Mouse (Mus musculus): ENCODE results near the gene Fgb. TPM values are rescaled to one million over a fixed set of nuclear protein-coding genes. Genes with fewer than 3 reads are reported as not detected.

Fgb gene
- polyA plus RNA-seq, 1 experiment: 0.11 TPM

DNA sequence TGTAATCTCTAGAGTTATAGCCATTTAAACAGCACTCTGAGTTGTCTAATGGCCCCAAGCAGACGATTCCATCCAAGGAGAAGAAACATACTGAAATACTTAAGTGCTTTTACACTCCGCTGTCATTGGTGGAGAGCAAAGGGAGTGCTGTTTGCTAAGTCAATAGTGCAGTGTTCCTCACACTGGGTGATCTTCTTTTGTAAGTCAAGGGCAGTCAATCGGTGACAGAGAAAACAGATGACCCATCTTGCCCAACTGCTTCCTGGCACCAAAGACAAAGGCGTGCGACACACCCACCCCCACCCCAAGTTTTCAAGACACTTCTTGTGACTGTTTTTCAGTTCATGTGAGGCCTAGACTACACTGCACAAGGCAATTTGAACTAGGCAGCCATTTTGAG lies 2.4 kb upstream of the Fgb start:
- Histone ChIP-seq H3K36me3 (ENCODE audit: control insufficient read depth, insufficient read depth, low read length) (no peaks in the 10 kb centered on the region), H3K4me3 (ENCODE audit: control insufficient read depth, low read depth, low read length) (no peak overlapping the region), H3K4me1 (ENCODE audit: control insufficient read depth, insufficient read depth, low read length) (peaks cover 6% of the 10 kb centered on the region; the same call in 1 of the 2 replicates), H3K27me3 (ENCODE audit: control insufficient read depth, insufficient read depth, low read length) (no peaks in the 10 kb centered on the region), H3K27ac (ENCODE audit: control insufficient read depth, insufficient read depth, low read depth, low read length) (no peak overlapping the region)
- TF ChIP-seq CTCF (IDR thresholded peaks at IDR 0.05; ENCODE audit: control insufficient read depth, insufficient read depth, insufficient replicate concordance, low read depth, low read length): no peak
- TF ChIP-seq POLR2A (IDR thresholded peaks at IDR 0.05; ENCODE audit: control insufficient read depth, low read depth, low read length): no peak

DNA sequence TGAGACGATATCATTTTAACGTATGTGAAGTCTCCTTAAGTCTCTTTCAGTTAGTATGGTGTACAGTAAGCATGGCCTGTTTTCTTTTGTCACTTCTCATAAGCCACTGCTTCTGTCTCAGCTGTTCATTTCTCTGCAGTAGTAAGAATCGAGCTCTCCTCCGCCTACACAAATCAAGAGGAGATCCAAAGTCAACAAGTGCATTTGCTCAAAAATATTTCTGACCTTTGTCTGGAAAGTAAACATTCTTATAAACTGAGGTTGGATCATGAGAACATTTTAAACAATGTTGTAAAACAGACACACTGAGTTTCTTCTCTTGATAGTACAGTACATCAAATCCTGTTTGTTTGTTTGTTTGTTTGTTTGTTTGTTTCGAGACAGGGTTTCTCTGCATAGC lies 998 bp upstream of the Fgb start:
- no peak for TF ChIP-seq POLR2A (IDR thresholded peaks at IDR 0.05; ENCODE audit: control insufficient read depth, low read depth, low read length)
- no peak for TF ChIP-seq CTCF (IDR thresholded peaks at IDR 0.05; ENCODE audit: control insufficient read depth, insufficient read depth, insufficient replicate concordance, low read depth, low read length)
- Histone ChIP-seq H3K4me3 (ENCODE audit: control insufficient read depth, low read depth, low read length) (no peak overlapping the region), H3K4me1 (ENCODE audit: control insufficient read depth, insufficient read depth, low read length) (peaks cover 2% of the 10 kb centered on the region; the same call in 1 of the 2 replicates), H3K27me3 (ENCODE audit: control insufficient read depth, insufficient read depth, low read length) (no peaks in the 10 kb centered on the region), H3K27ac (ENCODE audit: control insufficient read depth, insufficient read depth, low read depth, low read length) (no peak overlapping the region), H3K36me3 (ENCODE audit: control insufficient read depth, insufficient read depth, low read length) (no peaks in the 10 kb centered on the region)

DNA sequence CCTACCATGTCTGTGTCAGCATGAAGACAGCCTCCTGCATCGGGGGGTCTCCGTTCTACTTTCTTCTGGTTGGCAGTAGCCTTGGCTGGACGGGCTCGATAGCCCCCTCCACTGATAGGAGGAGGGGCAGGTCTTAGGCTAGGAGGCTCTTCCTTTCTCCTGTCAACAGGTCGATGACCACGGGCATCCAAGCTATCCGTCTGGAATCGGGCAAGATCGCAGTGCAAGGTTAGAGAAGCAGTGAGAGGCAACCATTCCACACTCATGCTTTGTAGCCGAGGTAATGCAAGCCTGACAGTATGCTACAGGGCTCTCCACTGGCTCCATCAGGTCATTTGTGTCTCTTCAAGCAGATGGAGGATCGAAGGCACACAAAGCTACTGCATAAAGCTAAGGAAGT lies 3.0 kb downstream of the Fgb start:
- H3K27me3 ChIP-seq (ENCODE audit: control insufficient read depth, insufficient read depth, low read length): no peaks in the 10 kb centered on the region

DNA sequence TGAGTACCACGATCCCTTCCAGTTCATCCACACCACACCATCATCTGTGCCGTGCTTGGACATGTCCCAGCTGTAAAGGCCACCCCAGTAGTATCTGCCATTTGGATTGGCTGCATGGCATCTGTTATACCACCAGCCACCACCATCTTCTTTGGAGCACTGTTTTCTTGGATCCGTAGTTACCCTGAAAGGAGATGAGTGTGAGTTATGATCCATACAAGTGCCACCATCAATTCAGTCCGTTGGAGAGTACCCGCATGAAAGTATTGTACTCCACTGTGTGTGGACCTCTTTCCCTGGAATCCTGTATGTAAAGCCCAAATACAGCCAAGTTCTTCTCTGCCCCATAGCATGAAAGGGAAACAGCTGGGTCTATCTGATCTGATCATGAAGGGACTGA lies 7.2 kb downstream of the Fgb start:
- Histone ChIP-seq H3K27ac (ENCODE audit: control insufficient read depth, insufficient read depth, low read depth, low read length) (no peak overlapping the region), H3K36me3 (ENCODE audit: control insufficient read depth, insufficient read depth, low read length) (no peaks in the 10 kb centered on the region), H3K27me3 (ENCODE audit: control insufficient read depth, insufficient read depth, low read length) (no peaks in the 10 kb centered on the region), H3K4me3 (ENCODE audit: control insufficient read depth, low read depth, low read length) (no peak overlapping the region), H3K4me1 (ENCODE audit: control insufficient read depth, insufficient read depth, low read length) (no peaks in the 10 kb centered on the region)
- no peak for TF ChIP-seq CTCF (IDR thresholded peaks at IDR 0.05; ENCODE audit: control insufficient read depth, insufficient read depth, insufficient replicate concordance, low read depth, low read length)
- no peak for TF ChIP-seq POLR2A (IDR thresholded peaks at IDR 0.05; ENCODE audit: control insufficient read depth, low read depth, low read length)

More for the DNA sequence above, 3.0 kb downstream of the Fgb start:
- Histone ChIP-seq H3K36me3 (ENCODE audit: control insufficient read depth, insufficient read depth, low read length) (no peaks in the 10 kb centered on the region), H3K27ac (ENCODE audit: control insufficient read depth, insufficient read depth, low read depth, low read length) (no peak overlapping the region), H3K4me3 (ENCODE audit: control insufficient read depth, low read depth, low read length) (no peak overlapping the region), H3K4me1 (ENCODE audit: control insufficient read depth, insufficient read depth, low read length) (no peaks in the 10 kb centered on the region)
- TF ChIP-seq POLR2A (IDR thresholded peaks at IDR 0.05; ENCODE audit: control insufficient read depth, low read depth, low read length): no peak
- TF ChIP-seq CTCF (IDR thresholded peaks at IDR 0.05; ENCODE audit: control insufficient read depth, insufficient read depth, insufficient replicate concordance, low read depth, low read length): no peak

DNA sequence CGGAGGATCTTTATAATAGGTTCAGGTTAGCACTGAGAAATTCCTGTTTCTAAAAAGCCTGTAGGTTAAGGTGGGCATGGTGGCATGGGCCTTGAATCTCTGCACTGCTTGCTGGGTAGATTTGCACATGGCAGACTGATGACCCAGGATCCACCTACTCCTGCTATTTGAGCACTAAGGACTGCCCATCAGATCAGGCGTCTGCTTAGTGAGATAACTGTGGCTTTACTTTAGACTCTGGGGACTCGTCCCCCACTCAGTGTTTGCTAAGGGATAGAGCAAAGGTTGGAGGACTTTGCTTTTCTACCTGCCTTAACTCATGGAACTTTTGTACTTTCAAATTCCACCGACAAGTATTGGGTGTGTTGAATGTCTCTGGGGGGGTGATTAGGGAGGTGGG lies 10.0 kb downstream of the Fgb start:
- Histone ChIP-seq H3K27me3 (ENCODE audit: control insufficient read depth, insufficient read depth, low read length) (no peaks in the 10 kb centered on the region), H3K4me3 (ENCODE audit: control insufficient read depth, low read depth, low read length) (no peak overlapping the region), H3K27ac (ENCODE audit: control insufficient read depth, insufficient read depth, low read depth, low read length) (no peak overlapping the region), H3K4me1 (ENCODE audit: control insufficient read depth, insufficient read depth, low read length) (no peaks in the 10 kb centered on the region), H3K36me3 (ENCODE audit: control insufficient read depth, insufficient read depth, low read length) (no peaks in the 10 kb centered on the region)
- no peak for TF ChIP-seq POLR2A (IDR thresholded peaks at IDR 0.05; ENCODE audit: control insufficient read depth, low read depth, low read length)
- no peak for TF ChIP-seq CTCF (IDR thresholded peaks at IDR 0.05; ENCODE audit: control insufficient read depth, insufficient read depth, insufficient replicate concordance, low read depth, low read length)

GRCm38 (mm10) chr3:83038865-83039264 lies 10.8 kb downstream of the Fgb start:
- Histone ChIP-seq H3K4me3 (ENCODE audit: control insufficient read depth, low read depth, low read length) (no peak overlapping the region), H3K27ac (ENCODE audit: control insufficient read depth, insufficient read depth, low read depth, low read length) (no peak overlapping the region), H3K4me1 (ENCODE audit: control insufficient read depth, insufficient read depth, low read length) (peaks cover 1% of the 10 kb centered on the region), H3K36me3 (ENCODE audit: control insufficient read depth, insufficient read depth, low read length) (no peaks in the 10 kb centered on the region), H3K27me3 (ENCODE audit: control insufficient read depth, insufficient read depth, low read length) (no peaks in the 10 kb centered on the region)
- TF ChIP-seq POLR2A (IDR thresholded peaks at IDR 0.05; ENCODE audit: control insufficient read depth, low read depth, low read length): no peak
- TF ChIP-seq CTCF (IDR thresholded peaks at IDR 0.05; ENCODE audit: control insufficient read depth, insufficient read depth, insufficient replicate concordance, low read depth, low read length): no peak

DNA sequence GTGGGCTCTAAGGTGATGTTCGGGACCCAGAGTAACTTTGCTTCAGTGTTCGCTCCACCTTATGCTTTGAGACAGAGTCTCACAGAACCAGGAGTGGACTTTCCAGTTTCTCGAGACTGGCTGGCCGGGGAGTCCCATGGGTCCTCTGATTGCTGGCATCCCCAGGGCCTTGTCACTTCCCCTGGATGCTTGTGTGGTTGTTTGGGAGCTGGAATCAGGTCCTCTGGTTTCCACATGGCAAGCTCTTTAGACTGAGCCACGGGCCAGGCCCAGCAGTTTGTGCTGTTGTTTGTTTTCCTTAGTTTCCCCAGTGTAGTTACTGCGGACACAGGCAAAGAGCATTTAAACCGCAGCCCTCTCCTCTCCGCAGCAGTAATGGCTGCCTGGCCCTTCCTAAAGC lies 15.9 kb downstream of the Fgb start:
- H3K36me3 ChIP-seq (ENCODE audit: control insufficient read depth, insufficient read depth, low read length): no peaks in the 10 kb centered on the region
- H3K27ac ChIP-seq (ENCODE audit: control insufficient read depth, insufficient read depth, low read depth, low read length): no peak overlapping the region
- no peak overlapping the region for H3K4me3 ChIP-seq (ENCODE audit: control insufficient read depth, low read depth, low read length)
- peaks cover 20% of the 10 kb centered on the region for H3K4me1 ChIP-seq (ENCODE audit: control insufficient read depth, insufficient read depth, low read length)
- TF ChIP-seq CTCF (IDR thresholded peaks at IDR 0.05; ENCODE audit: control insufficient read depth, insufficient read depth, insufficient replicate concordance, low read depth, low read length) (no peak), POLR2A (IDR thresholded peaks at IDR 0.05; ENCODE audit: control insufficient read depth, low read depth, low read length) (no peak)
- H3K27me3 ChIP-seq (ENCODE audit: control insufficient read depth, insufficient read depth, low read length): no peaks in the 10 kb centered on the region
